Mouse (Mus musculus) heart, embryonic 16.5 days (tissue): Measurements from ENCODE around the gene Ssr1. TPM values are rescaled to one million over a fixed set of nuclear protein-coding genes. Genes with fewer than 3 reads are reported as not detected.
A peak's percentile ranks its signal among the peaks of the same experiment; 100 is the strongest.

Experiments
- ATAC-seq: fragments of 200-750 bp; cut with Nextera tagmentation; replicated peaks from 2 replicates; pipeline ENCODE4 v1.8.0; 2017; ENCODE audit warnings: moderate number of reproducible peaks; ENCODE audit not compliant: insufficient read depth, low FRiP score; ENCODE audit errors: extremely low read depth
- H3K27ac ChIP-seq: fragments of 300-500 bp; sonication (generic); 2 replicates; pipeline ENCODE4 v1.5.1; 2014; ENCODE audit warnings: mild to moderate bottlenecking, low read length, control low read depth, moderate library complexity
- H3K27me3 ChIP-seq: fragments of 300-500 bp; sonication (generic); 2 replicates; pipeline ENCODE4 v1.6.1; 2014; ENCODE audit warnings: low read length, mixed read lengths; ENCODE audit not compliant: control insufficient read depth, insufficient read depth
- H3K36me3 ChIP-seq: fragments of 300-500 bp; sonication (generic); 2 replicates; pipeline ENCODE4 v1.6.1; 2014; ENCODE audit not compliant: control insufficient read depth, insufficient read depth
- H3K4me1 ChIP-seq: fragments of 300-500 bp; sonication (generic); 2 replicates; pipeline ENCODE4 v1.6.1; 2014; ENCODE audit warnings: low read length, mixed read lengths; ENCODE audit not compliant: control insufficient read depth, insufficient read depth
- H3K4me2 ChIP-seq: fragments of 300-500 bp; sonication (generic); 2 replicates; pipeline ENCODE4 v1.6.1; 2014; ENCODE audit warnings: low read depth, mild to moderate bottlenecking, control low read depth, low read length
- H3K4me3 ChIP-seq: fragments of 300-500 bp; sonication (generic); 2 replicates; pipeline ENCODE4 v1.5.1; 2014; ENCODE audit warnings: mild to moderate bottlenecking, control low read depth, low read length
- H3K9ac ChIP-seq: fragments of 300-500 bp; sonication (generic); 2 replicates; pipeline ENCODE4 v1.6.1; 2014; ENCODE audit warnings: low read length, control low read depth
- H3K9me3 ChIP-seq: fragments of 300-500 bp; sonication (generic); replicated peaks from 2 replicates; pipeline ENCODE4 v1.6.1; 2016; ENCODE audit warnings: low read length; ENCODE audit not compliant: control insufficient read depth
- whole genome bisulfite sequencing: fragments of 180-500 bp; shearing (Covaris S2); extraction: QIAGEN DNeasy Blood & Tissue Kit; methylation state at CpG from one replicate; pipeline ENCODE4 v1.1.7; 2014; 5-methylcytosine and 5-hydroxymethylcytosine counted together
- polyA plus RNA-seq: library from polyadenylated mRNA; unstranded; fragments of >200 nt; fragmentation: Nextera tagmentation; extraction: Ambion mirVana; gene quantifications from 2 replicates; pipeline ENCODE4 v1.2.1, GENCODE M21; 2015

The Ssr1 gene
- polyA plus RNA-seq, 1 experiment from 2014 or later: 81.2 TPM

DNA sequence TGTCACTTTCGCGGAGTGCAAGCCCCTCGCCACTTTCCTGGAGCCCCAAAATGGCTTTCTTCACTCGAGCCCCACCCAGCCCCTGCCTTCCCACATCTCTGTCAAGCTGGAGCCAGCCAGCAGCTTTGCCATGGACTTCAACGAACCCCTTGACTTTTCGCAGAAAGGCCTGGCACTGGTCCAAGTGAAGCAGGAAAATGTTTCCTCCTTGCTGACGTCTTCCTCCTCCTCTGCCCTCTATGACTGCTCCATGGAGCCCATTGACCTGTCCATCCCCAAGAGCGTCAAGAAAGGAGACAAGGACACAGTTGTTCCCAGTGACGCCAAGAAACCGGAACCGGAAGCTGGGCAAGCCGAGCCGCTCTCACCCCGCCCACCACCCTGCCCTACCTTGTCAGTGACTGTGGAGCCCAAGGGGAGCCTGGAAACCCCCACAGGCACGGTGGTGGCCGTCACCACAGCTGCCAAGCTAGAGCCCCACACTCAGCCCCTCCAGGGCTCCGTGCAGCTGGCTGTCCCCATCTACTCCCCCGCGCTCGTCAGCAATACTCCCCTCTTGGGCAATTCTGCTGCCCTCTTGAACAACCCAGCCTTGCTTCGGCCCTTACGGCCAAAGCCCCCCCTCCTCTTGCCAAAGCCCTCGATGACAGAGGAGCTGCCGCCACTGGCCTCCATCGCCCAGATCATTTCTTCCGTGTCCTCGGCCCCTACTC is 62.7 kb downstream of the Ssr1 start:
- no peak overlapping the region for H3K4me3 ChIP-seq
- H3K27me3 ChIP-seq: no peaks in the 10 kb centered on the region
- no peak overlapping the region for H3K4me2 ChIP-seq
- H3K27ac ChIP-seq: no peak overlapping the region
- H3K36me3 ChIP-seq: peaks cover 53% of the 10 kb centered on the region
- H3K9me3 ChIP-seq: no peaks in the 10 kb centered on the region
- H3K4me1 ChIP-seq: peaks cover 22% of the 10 kb centered on the region
- WGBS: 72% methylated on average over 27 of the region's 27 CpGs
- ATAC-seq: no peak
- H3K9ac ChIP-seq: no peak overlapping the region

DNA sequence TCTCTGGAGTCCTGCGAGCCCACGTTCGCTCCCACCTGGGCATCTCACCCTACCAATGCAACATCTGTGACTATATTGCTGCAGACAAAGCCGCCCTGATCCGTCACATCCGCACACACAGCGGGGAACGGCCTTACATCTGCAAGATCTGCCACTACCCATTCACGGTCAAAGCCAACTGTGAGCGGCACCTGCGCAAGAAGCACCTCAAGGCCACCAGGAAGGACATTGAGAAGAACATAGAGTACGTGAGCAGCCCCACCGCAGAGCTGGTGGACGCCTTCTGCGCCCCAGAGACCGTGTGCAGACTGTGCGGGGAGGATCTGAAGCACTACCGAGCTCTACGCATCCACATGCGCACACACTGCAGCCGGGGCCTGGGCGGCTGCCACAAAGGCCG is 63.4 kb downstream of the Ssr1 start:
- WGBS: 95% methylated on average over 23 of the region's 23 CpGs
- no peak overlapping the region for H3K4me2 ChIP-seq
- H3K4me1 ChIP-seq: peaks cover 23% of the 10 kb centered on the region
- ATAC-seq: no peak
- H3K27ac ChIP-seq: no peak overlapping the region
- H3K4me3 ChIP-seq: no peak overlapping the region
- H3K9ac ChIP-seq: no peak overlapping the region
- H3K27me3 ChIP-seq: no peaks in the 10 kb centered on the region
- no peaks in the 10 kb centered on the region for H3K9me3 ChIP-seq
- H3K36me3 ChIP-seq: peaks cover 46% of the 10 kb centered on the region

DNA sequence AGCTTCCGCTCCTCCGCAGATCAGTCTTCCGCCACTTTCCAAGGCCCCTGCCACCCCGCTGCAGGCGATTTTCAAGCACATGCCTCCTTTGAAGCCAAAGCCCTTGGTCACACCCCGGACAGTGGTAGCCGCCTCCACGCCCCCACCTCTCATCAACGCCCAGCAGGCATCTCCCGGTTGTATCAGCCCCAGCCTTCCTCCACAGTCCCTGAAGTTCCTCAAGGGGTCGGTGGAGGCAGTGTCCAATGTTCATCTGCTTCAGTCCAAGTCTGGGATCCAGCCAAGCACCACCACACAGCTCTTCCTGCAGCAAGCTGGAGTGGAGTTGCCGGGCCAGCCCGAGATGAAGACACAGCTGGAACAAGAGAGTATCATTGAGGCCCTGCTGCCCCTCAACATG is 63.9 kb downstream of the Ssr1 start:
- Histone ChIP-seq H3K9me3 (no peaks in the 10 kb centered on the region), H3K4me2 (no peak overlapping the region), H3K9ac (no peak overlapping the region), H3K4me1 (peaks cover 22% of the 10 kb centered on the region), H3K4me3 (no peak overlapping the region), H3K36me3 (peaks cover 43% of the 10 kb centered on the region), H3K27me3 (no peaks in the 10 kb centered on the region), H3K27ac (no peak overlapping the region)
- no peak for ATAC-seq
- WGBS: 75% methylated on average over 13 of the region's 13 CpGs

DNA sequence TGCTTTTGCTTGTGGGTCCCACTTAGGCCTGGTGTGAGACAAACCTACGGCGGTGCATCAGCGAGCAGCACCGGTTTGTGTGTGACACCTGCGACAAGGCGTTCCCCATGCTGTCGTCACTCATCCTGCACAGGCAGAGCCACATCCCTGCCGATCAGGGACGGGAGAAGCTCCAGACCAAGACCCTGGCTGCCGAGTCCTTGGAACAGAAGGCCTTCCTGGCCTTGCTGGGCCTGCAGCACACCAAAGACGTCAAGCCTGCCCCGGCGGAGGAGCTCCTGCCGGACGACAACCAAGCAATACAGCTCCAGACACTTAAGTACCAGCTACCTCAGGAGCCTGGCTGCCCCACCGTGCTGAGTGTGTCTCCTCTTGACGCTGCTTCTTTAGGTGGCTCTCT is 64.5 kb downstream of the Ssr1 start:
- Histone ChIP-seq H3K27ac (no peak overlapping the region), H3K27me3 (no peaks in the 10 kb centered on the region), H3K4me2 (no peak overlapping the region), H3K36me3 (peaks cover 43% of the 10 kb centered on the region), H3K9ac (no peak overlapping the region), H3K4me1 (peaks cover 20% of the 10 kb centered on the region), H3K9me3 (no peaks in the 10 kb centered on the region), H3K4me3 (no peak overlapping the region)
- 81% methylated on average over 17 of the region's 17 CpGs for WGBS
- no peak for ATAC-seq

DNA sequence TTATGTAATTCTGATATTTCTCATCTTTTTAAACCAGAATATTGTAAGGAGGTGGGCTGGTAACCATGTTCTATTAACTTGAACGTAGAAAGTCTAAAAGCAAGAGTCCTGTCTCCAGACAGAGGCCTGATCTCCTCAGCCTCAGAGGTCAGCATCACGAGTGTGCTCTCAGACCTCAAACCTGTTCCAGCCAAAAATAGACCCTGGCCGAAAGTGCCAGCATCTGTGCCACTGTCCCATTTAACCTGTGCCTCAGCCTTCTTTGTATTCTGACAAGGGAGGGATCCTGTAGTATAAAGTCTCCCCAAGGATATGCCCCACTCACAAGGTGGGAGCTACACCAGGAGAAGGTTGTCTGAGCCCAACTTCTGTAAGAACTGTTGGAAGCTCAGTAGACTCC is 67.6 kb downstream of the Ssr1 start:
- ATAC-seq: no peak

DNA sequence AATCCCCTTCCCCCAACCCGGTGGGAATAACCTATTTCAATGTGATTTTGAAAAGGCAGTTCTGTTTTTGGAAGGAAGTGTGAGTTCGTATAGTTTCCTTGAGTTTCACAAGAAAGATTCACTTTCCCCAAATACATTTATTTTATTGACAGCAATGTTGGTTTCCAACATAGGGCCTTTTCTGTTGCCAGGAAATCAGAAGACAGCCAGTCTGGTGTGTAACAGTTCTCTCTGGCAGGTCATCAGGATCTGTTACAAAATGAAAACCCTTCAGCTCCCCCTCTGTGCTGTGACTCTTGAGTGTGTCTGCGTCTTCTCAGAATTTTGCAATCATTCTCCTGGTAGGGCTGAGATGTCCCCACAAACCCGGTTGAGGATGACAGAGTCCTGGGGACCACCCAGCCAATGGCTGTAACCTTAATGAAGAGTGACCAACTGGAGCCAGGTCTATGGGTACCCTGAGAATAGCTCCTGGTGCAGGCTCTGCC is 69.5 kb downstream of the Ssr1 start:
- no peak overlapping the region for H3K27ac ChIP-seq
- 62% methylated on average over 4 of the region's 4 CpGs for WGBS

More for the DNA sequence above, 67.6 kb downstream of the Ssr1 start:
- no peak overlapping the region for H3K27ac ChIP-seq
- no peak overlapping the region for H3K4me3 ChIP-seq
- H3K4me2 ChIP-seq: no peak overlapping the region
- no peaks in the 10 kb centered on the region for H3K9me3 ChIP-seq
- 62% methylated on average over 3 of the region's 3 CpGs for WGBS
- peaks cover 32% of the 10 kb centered on the region for H3K36me3 ChIP-seq
- no peaks in the 10 kb centered on the region for H3K27me3 ChIP-seq
- peaks cover 30% of the 10 kb centered on the region for H3K4me1 ChIP-seq
- no peak overlapping the region for H3K9ac ChIP-seq

DNA sequence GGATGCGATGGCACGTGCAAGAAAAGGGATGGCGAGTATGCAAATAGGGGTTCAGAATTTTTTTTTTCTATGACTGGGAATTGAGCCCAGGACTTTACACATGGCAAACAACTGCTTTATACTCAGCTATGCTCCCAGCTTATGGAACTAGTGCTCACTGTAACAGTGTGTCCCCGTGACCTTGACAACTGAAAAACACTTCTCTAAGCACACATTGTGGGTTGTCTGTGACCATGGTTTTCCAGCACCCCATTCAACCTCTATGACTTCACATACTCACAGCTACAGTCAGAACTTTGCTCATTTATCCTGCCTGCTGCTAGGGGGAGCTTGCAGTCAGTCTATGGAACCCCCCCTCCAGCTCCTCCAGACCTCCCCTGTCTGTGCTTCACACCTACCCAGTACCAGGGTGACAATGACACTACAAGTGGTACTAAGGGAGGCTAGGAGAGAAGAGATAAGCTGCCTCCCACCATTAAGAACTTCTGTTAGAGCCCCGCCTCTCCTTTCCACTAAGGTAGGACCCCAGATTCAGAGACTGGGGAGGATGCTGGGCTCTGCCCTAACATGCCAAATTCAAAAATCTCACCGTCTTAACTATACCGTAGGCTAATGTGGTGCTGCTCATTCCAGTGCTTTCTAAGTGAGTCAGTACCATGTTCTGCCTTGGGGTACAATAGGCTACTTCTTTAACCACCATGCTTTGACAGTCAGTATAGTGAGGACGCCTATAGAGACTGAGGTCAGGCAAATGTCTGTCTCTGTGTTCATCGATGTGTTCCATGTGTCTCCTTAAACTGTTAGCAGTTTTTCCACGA is 70.2 kb downstream of the Ssr1 start:
- H3K27me3 ChIP-seq: no peaks in the 10 kb centered on the region
- peak; percentile 64; the same call in 1 of the 2 replicates for ATAC-seq
- WGBS: 73% methylated on average over 10 of the region's 10 CpGs
- H3K4me3 ChIP-seq: no peak overlapping the region
- peaks cover 11% of the 10 kb centered on the region for H3K36me3 ChIP-seq
- H3K4me2 ChIP-seq: no peak overlapping the region
- H3K9me3 ChIP-seq: no peaks in the 10 kb centered on the region
- no peak overlapping the region for H3K9ac ChIP-seq
- peaks cover 26% of the 10 kb centered on the region for H3K4me1 ChIP-seq
- peak overlapping the region; percentile 49 for H3K27ac ChIP-seq

More for the DNA sequence above, 69.5 kb downstream of the Ssr1 start:
- no peak overlapping the region for H3K4me3 ChIP-seq
- no peak for ATAC-seq
- H3K36me3 ChIP-seq: peaks cover 13% of the 10 kb centered on the region; the same call in 1 of the 2 replicates
- H3K4me2 ChIP-seq: no peak overlapping the region
- H3K4me1 ChIP-seq: peaks cover 26% of the 10 kb centered on the region
- no peaks in the 10 kb centered on the region for H3K9me3 ChIP-seq
- no peaks in the 10 kb centered on the region for H3K27me3 ChIP-seq
- H3K9ac ChIP-seq: no peak overlapping the region

DNA sequence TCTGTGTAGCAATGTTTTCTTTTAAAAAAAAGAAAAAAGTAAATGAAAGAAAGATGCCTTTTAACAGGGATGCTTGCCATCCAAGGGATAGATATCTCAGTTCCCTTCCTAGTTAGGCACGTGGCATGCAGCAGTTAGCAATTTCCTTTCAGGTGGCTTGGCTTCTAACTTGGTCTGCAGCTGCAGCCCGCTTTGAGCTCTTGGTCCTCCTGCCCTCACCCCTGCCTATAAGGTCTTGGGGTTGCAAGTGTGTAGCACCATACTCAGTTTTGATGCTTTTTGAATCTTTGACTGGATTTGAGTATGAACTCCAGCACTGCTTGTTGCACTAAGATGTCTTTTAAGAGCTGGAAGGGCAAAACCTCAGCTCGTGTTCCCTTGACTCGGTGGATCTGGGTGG is 70.9 kb downstream of the Ssr1 start:
- WGBS: 78% methylated on average over 4 of the region's 4 CpGs
- Histone ChIP-seq H3K36me3 (peaks cover 12% of the 10 kb centered on the region), H3K27me3 (no peaks in the 10 kb centered on the region), H3K4me2 (no peak overlapping the region), H3K4me3 (no peak overlapping the region), H3K9ac (no peak overlapping the region), H3K4me1 (peaks cover 26% of the 10 kb centered on the region), H3K9me3 (no peaks in the 10 kb centered on the region), H3K27ac (peak overlapping the region; percentile 7; the same call in 1 of the 2 replicates)
- no peak for ATAC-seq

DNA sequence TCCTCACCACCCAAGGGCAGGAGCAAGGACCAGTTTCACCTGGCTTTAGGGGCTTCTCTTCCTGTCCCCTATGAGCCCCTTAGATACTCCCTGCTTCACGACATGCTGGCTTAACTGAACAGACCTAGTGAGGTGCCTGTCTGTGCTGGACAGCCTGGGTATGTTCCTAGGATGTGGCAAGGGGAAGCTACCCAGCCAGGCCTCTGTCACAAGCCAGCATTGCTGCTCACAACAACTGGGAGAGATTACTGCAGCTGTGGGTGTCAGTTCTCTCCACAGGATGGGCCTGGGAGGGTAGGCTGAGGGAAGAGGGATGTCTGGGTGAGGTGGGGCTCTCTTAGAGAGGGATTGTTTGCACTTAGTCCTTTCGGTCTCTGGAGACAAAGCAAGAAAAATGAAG is 73.3 kb downstream of the Ssr1 start:
- Histone ChIP-seq H3K36me3 (peaks cover 31% of the 10 kb centered on the region), H3K4me3 (no peak overlapping the region), H3K9me3 (no peaks in the 10 kb centered on the region), H3K27me3 (no peaks in the 10 kb centered on the region), H3K4me2 (no peak overlapping the region), H3K9ac (no peak overlapping the region), H3K27ac (no peak overlapping the region), H3K4me1 (peaks cover 22% of the 10 kb centered on the region)
- no peak for ATAC-seq
- 80% methylated on average over 2 of the region's 2 CpGs for WGBS
